Mouse (Mus musculus) stomach, embryonic 15.5 days (tissue): Measurements from ENCODE around the gene Ifi208. TPM values are rescaled to one million over a fixed set of nuclear protein-coding genes. Genes with fewer than 3 reads are reported as not detected.
"Not testable (repeated sequence)": the region's sequence is repeated elsewhere in the genome, so short reads cannot be mapped to it uniquely, and the experiment has no call there.

Experiments
- ATAC-seq: fragments of 200-750 bp; cut with Nextera tagmentation; 2 replicates; pipeline ENCODE4 v1.8.0; 2017; ENCODE audit warnings: low read depth, moderate number of reproducible peaks, moderate TSS enrichment; ENCODE audit not compliant: insufficient read depth, low FRiP score
- H3K27ac ChIP-seq: fragments of 300-500 bp; sonication (generic); 2 replicates; pipeline ENCODE4 v1.5.1; 2015; ENCODE audit warnings: mild to moderate bottlenecking, inconsistent platforms
- H3K27me3 ChIP-seq: fragments of 300-500 bp; sonication (generic); replicated peaks from 2 replicates; pipeline ENCODE4 v1.6.1; 2015; ENCODE audit warnings: inconsistent platforms
- H3K36me3 ChIP-seq: fragments of 300-500 bp; sonication (generic); 2 replicates; pipeline ENCODE4 v1.6.1; 2015; ENCODE audit warnings: inconsistent platforms
- H3K4me1 ChIP-seq: fragments of 300-500 bp; sonication (generic); 2 replicates; pipeline ENCODE4 v1.6.1; 2015; ENCODE audit warnings: inconsistent platforms
- H3K4me2 ChIP-seq: fragments of 300-500 bp; sonication (generic); 2 replicates; pipeline ENCODE4 v1.6.1; 2015; ENCODE audit warnings: mild to moderate bottlenecking, inconsistent platforms
- H3K4me3 ChIP-seq: fragments of 300-500 bp; sonication (generic); replicated peaks from 2 replicates; pipeline ENCODE4 v1.5.1; 2015; ENCODE audit warnings: inconsistent platforms
- H3K9ac ChIP-seq: fragments of 300-500 bp; sonication (generic); 2 replicates; pipeline ENCODE4 v1.6.1; 2015; ENCODE audit warnings: inconsistent platforms
- H3K9me3 ChIP-seq: fragments of 300-500 bp; sonication (generic); 2 replicates; pipeline ENCODE4 v1.6.1; 2016; ENCODE audit warnings: inconsistent platforms
- WGBS: fragments of 180-500 bp; shearing (Covaris S2); methylation state at CpG from one replicate; pipeline ENCODE4 v1.1.7; 2015; 5-methylcytosine and 5-hydroxymethylcytosine counted together
- polyA plus RNA-seq: library from polyadenylated mRNA; unstranded; fragments of >200 nt; fragmentation: Nextera tagmentation; extraction: Ambion mirVana; gene quantifications from 2 replicates; pipeline ENCODE4 v1.2.1, GENCODE M21; 2015

Gene Ifi208
- not detected in 2 replicates for polyA plus RNA-seq

GRCm38 (mm10) chr1:173673458-173674097, at the start of gene Ifi208:
TSS of gene Ifi208 (plus strand) at chr1:173673675.
- not testable (repeated sequence) for H3K9me3 ChIP-seq, H3K4me2 ChIP-seq, H3K4me3 ChIP-seq, ATAC-seq, H3K27ac ChIP-seq, H3K27me3 ChIP-seq, H3K36me3 ChIP-seq, H3K9ac ChIP-seq, H3K4me1 ChIP-seq
- WGBS = 40% methylated on average over 3 of the region's 3 CpGs

- no peak overlapping the region for H3K27ac ChIP-seq
- 75% methylated on average over 2 of the region's 2 CpGs for WGBS
- no peak for ATAC-seq
- no peaks in the 10 kb centered on the region for H3K36me3 ChIP-seq
- no peak overlapping the region for H3K9ac ChIP-seq
- H3K4me1 ChIP-seq = no peaks in the 10 kb centered on the region
- H3K4me3 ChIP-seq = no peak overlapping the region
- H3K4me2 ChIP-seq = no peak overlapping the region
- H3K27me3 ChIP-seq = no peaks in the 10 kb centered on the region
- H3K9me3 ChIP-seq = no peaks in the 10 kb centered on the region
Measured at GRCm38 (mm10) chr1:173624052-173624451, 49.4 kb upstream of the Ifi208 start.

GRCm38 (mm10) chr1:173626686-173627085, 46.8 kb upstream of the Ifi208 start:
- Histone ChIP-seq H3K36me3 (no peaks in the 10 kb centered on the region), H3K9ac (no peak overlapping the region), H3K4me3 (no peak overlapping the region), H3K27me3 (no peaks in the 10 kb centered on the region), H3K4me1 (no peaks in the 10 kb centered on the region), H3K27ac (no peak overlapping the region), H3K9me3 (no peaks in the 10 kb centered on the region), H3K4me2 (no peak overlapping the region)
- 69% methylated on average over 2 of the region's 2 CpGs for WGBS
- ATAC-seq = no peak

DNA sequence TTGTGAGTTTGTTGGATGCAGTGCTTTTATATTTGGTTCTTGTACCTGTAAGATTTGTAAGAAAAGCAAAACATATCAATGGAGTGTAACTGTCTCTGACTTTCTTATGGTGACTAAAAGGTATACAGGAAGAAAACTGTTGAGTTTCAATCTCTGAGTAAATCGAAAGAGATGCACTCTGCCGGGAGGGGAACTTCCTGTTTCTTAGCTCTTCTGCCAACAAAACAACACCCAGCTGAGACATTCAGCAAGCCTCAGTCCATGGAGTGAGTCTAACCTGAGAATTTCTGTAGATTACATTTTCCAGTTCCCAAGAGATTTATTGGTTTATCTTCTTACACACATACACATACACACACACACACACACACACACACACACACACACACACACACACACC, 42.9 kb upstream of the Ifi208 start, which contains the start of gene Ifi209:
Ifi209 (plus strand) TSS at position 296 of the 400 bp plus-strand sequence.
- 72% methylated on average over 2 of the region's 2 CpGs for WGBS
- not testable (repeated sequence) for H3K27ac ChIP-seq, H3K4me3 ChIP-seq, H3K4me1 ChIP-seq, H3K36me3 ChIP-seq, ATAC-seq, H3K9me3 ChIP-seq, H3K9ac ChIP-seq, H3K4me2 ChIP-seq, H3K27me3 ChIP-seq

DNA sequence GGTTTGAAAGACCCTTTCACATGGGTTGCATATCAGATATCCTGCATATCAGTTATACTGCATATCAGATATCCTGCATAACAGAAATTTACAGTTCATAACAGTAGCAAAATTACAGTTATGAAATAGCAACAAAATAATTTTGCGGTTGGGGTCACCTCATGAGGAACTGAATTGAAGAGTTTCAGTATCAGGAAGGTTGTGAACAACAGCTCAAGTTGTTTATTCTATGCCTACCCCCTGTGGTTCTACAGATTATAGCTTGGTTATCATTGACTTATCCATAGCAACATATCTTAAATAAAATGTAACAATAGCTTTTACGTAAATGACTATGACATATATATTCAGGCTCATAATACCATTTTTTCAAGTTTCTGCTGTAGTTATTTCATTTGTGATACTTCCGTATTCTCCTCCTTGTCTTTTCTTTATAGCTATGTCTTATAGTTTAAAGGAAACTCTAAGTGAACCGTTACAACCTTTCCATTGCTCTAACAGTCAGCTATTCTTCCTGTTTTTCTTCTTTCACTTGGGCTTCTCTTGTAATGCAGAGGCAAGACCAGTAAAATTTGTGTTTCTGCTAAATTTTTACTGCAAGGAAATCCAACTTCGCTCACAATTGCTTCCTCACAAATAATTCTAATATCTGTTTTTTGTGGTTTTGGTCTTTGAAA, 39.4 kb upstream of the Ifi208 start:
- Histone ChIP-seq H3K27ac (no peak overlapping the region), H3K9me3 (no peaks in the 10 kb centered on the region), H3K4me1 (no peaks in the 10 kb centered on the region), H3K4me2 (no peak overlapping the region), H3K9ac (no peak overlapping the region), H3K27me3 (no peaks in the 10 kb centered on the region), H3K36me3 (no peaks in the 10 kb centered on the region), H3K4me3 (no peak overlapping the region)
- ATAC-seq = no peak
- 85% methylated on average over 5 of the region's 5 CpGs for WGBS

- Histone ChIP-seq H3K9me3 (no peaks in the 10 kb centered on the region), H3K36me3 (no peaks in the 10 kb centered on the region), H3K27ac (no peak overlapping the region), H3K4me3 (no peak overlapping the region), H3K4me1 (no peaks in the 10 kb centered on the region), H3K9ac (no peak overlapping the region), H3K27me3 (no peaks in the 10 kb centered on the region), H3K4me2 (no peak overlapping the region)
- 65% methylated on average over 2 of the region's 2 CpGs for WGBS
- ATAC-seq = no peak
Measured at GRCm38 (mm10) chr1:173645393-173645792, 28.1 kb upstream of the Ifi208 start.

- Histone ChIP-seq H3K4me1 (no peaks in the 10 kb centered on the region), H3K27me3 (no peaks in the 10 kb centered on the region), H3K4me2 (no peak overlapping the region), H3K4me3 (no peak overlapping the region), H3K9ac (no peak overlapping the region), H3K36me3 (no peaks in the 10 kb centered on the region), H3K9me3 (no peaks in the 10 kb centered on the region), H3K27ac (no peak overlapping the region)
- ATAC-seq = no peak
- WGBS = 81% methylated on average over 4 of the region's 4 CpGs
Measured at GRCm38 (mm10) chr1:173657973-173658372, 15.5 kb upstream of the Ifi208 start.

GRCm38 (mm10) chr1:173678605-173679004, 5.1 kb downstream of the Ifi208 start:
- not testable (repeated sequence) for H3K4me3 ChIP-seq, H3K9ac ChIP-seq, H3K27ac ChIP-seq, H3K27me3 ChIP-seq, H3K9me3 ChIP-seq, ATAC-seq, H3K4me1 ChIP-seq, H3K36me3 ChIP-seq, H3K4me2 ChIP-seq
- WGBS = 74% methylated on average over 1 of the region's 1 CpGs

- no peak overlapping the region for H3K27ac ChIP-seq
- no peaks in the 10 kb centered on the region for H3K4me1 ChIP-seq
- no peak overlapping the region for H3K4me2 ChIP-seq
- H3K9me3 ChIP-seq = no peaks in the 10 kb centered on the region
- no peaks in the 10 kb centered on the region for H3K36me3 ChIP-seq
- no peaks in the 10 kb centered on the region for H3K27me3 ChIP-seq
- no peak overlapping the region for H3K4me3 ChIP-seq
- WGBS = 71% methylated on average over 1 of the region's 1 CpGs
- H3K9ac ChIP-seq = no peak overlapping the region
- no peak for ATAC-seq
Measured at GRCm38 (mm10) chr1:173694270-173694669, 20.8 kb downstream of the Ifi208 start.

DNA sequence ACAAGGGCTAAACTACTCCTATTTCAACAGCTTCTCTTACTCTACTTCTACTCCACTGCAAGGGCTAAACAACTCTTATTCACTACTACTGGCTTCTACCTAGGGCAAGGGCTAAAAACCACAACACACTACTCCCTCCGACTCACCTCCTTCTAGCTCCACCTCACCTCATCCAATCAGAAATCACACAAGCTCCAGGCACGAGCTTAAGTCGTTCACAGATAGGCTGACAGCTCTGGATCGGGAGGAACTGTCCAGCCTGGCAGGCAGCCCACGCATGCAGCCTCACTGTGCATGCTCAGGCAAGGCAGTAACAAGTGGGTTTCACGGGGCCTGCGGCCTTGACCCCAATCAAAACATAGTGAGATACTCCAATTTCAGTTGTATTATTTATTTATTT, 59.7 kb downstream of the Ifi208 start:
- WGBS = 18% methylated on average over 7 of the region's 7 CpGs
- no peak for ATAC-seq

DNA sequence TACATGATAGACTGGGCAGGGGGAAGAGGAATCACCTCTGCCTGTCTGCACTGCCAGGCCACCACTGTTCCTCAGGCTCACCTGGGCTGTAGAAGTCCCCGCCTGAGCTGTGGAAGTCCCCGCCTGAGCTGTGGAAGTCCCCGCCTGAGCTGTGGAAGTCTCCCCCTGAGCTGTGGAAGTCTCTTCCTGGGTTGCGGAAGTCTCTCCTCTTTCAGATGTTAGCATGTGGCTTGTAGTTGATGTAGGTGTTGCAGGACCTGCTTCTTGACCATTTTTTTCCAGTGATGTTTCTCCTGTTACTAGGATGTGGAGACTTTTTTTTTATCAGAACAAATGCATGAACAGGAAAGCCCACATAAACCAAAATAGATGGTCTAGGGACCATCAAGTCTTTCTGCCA, 61.5 kb downstream of the Ifi208 start:
- H3K9me3 ChIP-seq, ATAC-seq, H3K27ac ChIP-seq, H3K4me2 ChIP-seq, H3K36me3 ChIP-seq, H3K27me3 ChIP-seq, H3K4me3 ChIP-seq, H3K4me1 ChIP-seq, H3K9ac ChIP-seq: not testable (repeated sequence)
- 87% methylated on average over 4 of the region's 4 CpGs for WGBS

More for the DNA sequence above, 59.7 kb downstream of the Ifi208 start:
- Histone ChIP-seq H3K27me3 (no peaks in the 10 kb centered on the region), H3K9me3 (no peaks in the 10 kb centered on the region), H3K9ac (no peak overlapping the region), H3K4me2 (no peak overlapping the region), H3K4me3 (no peak overlapping the region), H3K36me3 (no peaks in the 10 kb centered on the region), H3K27ac (no peak overlapping the region), H3K4me1 (no peaks in the 10 kb centered on the region)

GRCm38 (mm10) chr1:173736986-173737385, 63.5 kb downstream of the Ifi208 start:
- H3K27ac ChIP-seq = no peak overlapping the region
- H3K9me3 ChIP-seq = no peaks in the 10 kb centered on the region
- WGBS = 60% methylated on average over 2 of the region's 2 CpGs
- H3K4me1 ChIP-seq = no peaks in the 10 kb centered on the region
- H3K27me3 ChIP-seq = no peaks in the 10 kb centered on the region
- ATAC-seq = no peak
- H3K9ac ChIP-seq = no peak overlapping the region
- no peak overlapping the region for H3K4me3 ChIP-seq
- H3K4me2 ChIP-seq = no peak overlapping the region
- H3K36me3 ChIP-seq = no peaks in the 10 kb centered on the region
